23 mouse cellular contexts compared by ENCODE assay signal in genomic region chr14:87126076-87126639, GRCm38 (mm10). TPM values are rescaled to one million over a fixed set of nuclear protein-coding genes. Genes with fewer than 3 reads are reported as not detected.
DNase-seq lines count a peak whose midpoint lies in the region; ATAC-seq and TF ChIP-seq lines count a peak whose summit lies in the region.
"Had no signal": no experiment of that assay in that cellular context is flagged by ENCODE, and none has a peak within 500 bp of the region (broad histone marks: within the 10 kb centered on the region; RNA-seq: fewer than 3 reads in every experiment).

No protein-coding gene starts in this region.

- no peak overlapping the region for H3K27ac ChIP-seq in kidney, postnatal 0 days
- no peak overlapping the region for H3K27ac ChIP-seq in lung, embryonic 15.5 days
- H3K27ac ChIP-seq in midbrain, embryonic 11.5 days (ENCODE audit: low read depth, low read length): no peak overlapping the region
- no peak overlapping the region for H3K27ac ChIP-seq in midbrain, postnatal 0 days (ENCODE audit: low read depth, low read length)
- H3K27ac ChIP-seq in stomach, embryonic 16.5 days (ENCODE audit: low read length): no peak overlapping the region
- H3K27ac ChIP-seq: embryonic facial prominence, embryonic 10.5 days; embryonic facial prominence, embryonic 12.5 days; forebrain, embryonic 13.5 days had no signal

- no peak overlapping the region for H3K9ac ChIP-seq in kidney, postnatal 0 days (ENCODE audit: low read depth, low read length)
- no peak overlapping the region for H3K9ac ChIP-seq in lung, embryonic 15.5 days
- no peak overlapping the region for H3K9ac ChIP-seq in midbrain, embryonic 11.5 days (ENCODE audit: low read length)
- H3K9ac ChIP-seq in midbrain, postnatal 0 days (replicated peaks; ENCODE audit: low read length, poor library complexity, severe bottlenecking): no peak overlapping the region
- no peak overlapping the region for H3K9ac ChIP-seq in stomach, embryonic 16.5 days (ENCODE audit: low read length)
- H3K9ac ChIP-seq: embryonic facial prominence, embryonic 12.5 days; forebrain, embryonic 13.5 days had no signal

- H3K4me1 ChIP-seq in kidney, postnatal 0 days (replicated peaks; ENCODE audit: insufficient read depth, low read length): no peaks in the 10 kb centered on the region
- peaks cover 15% of the 10 kb centered on the region; the same call in 1 of the 2 replicates for H3K4me1 ChIP-seq in lung, embryonic 15.5 days
- peaks cover 2% of the 10 kb centered on the region; the same call in 1 of the 2 replicates for H3K4me1 ChIP-seq in midbrain, embryonic 11.5 days (ENCODE audit: control insufficient read depth, insufficient read depth, low read length)
- H3K4me1 ChIP-seq in midbrain, postnatal 0 days (ENCODE audit: insufficient read depth, low read length): no peaks in the 10 kb centered on the region
- H3K4me1 ChIP-seq in stomach, embryonic 16.5 days (ENCODE audit: control insufficient read depth, insufficient read depth, low read length): peaks cover 5% of the 10 kb centered on the region; the same call in 1 of the 2 replicates

- no peaks in the 10 kb centered on the region for H3K36me3 ChIP-seq in kidney, postnatal 0 days (ENCODE audit: insufficient read depth, low read length)
- H3K36me3 ChIP-seq in lung, embryonic 15.5 days: no peaks in the 10 kb centered on the region
- H3K36me3 ChIP-seq in midbrain, embryonic 11.5 days (ENCODE audit: control insufficient read depth, insufficient read depth, low read length): no peaks in the 10 kb centered on the region
- H3K36me3 ChIP-seq in midbrain, postnatal 0 days (ENCODE audit: insufficient read depth, low read length): no peaks in the 10 kb centered on the region
- H3K36me3 ChIP-seq in stomach, embryonic 16.5 days (ENCODE audit: control insufficient read depth, insufficient read depth, low read length): no peaks in the 10 kb centered on the region
- H3K36me3 ChIP-seq: embryonic facial prominence, embryonic 12.5 days had no signal

- TF ChIP-seq CTCF in kidney, postnatal 0 days (IDR thresholded peaks at IDR 0.05; ENCODE audit: low read depth): no peak
- no peak for TF ChIP-seq CTCF in midbrain, postnatal 0 days (IDR thresholded peaks at IDR 0.05)

- H3K4me2 ChIP-seq in kidney, postnatal 0 days (ENCODE audit: low read length): no peak overlapping the region
- no peak overlapping the region for H3K4me2 ChIP-seq in lung, embryonic 15.5 days
- no peak overlapping the region for H3K4me2 ChIP-seq in midbrain, embryonic 11.5 days
- no peak overlapping the region for H3K4me2 ChIP-seq in midbrain, postnatal 0 days (ENCODE audit: low read depth, low read length, poor library complexity, severe bottlenecking)
- H3K4me2 ChIP-seq in stomach, embryonic 16.5 days (ENCODE audit: low read depth, low read length): no peak overlapping the region
- H3K4me2 ChIP-seq: embryonic facial prominence, embryonic 12.5 days; forebrain, embryonic 13.5 days had no signal

- H3K27me3 ChIP-seq in kidney, postnatal 0 days (ENCODE audit: insufficient read depth, low read length): no peaks in the 10 kb centered on the region
- H3K27me3 ChIP-seq in lung, embryonic 15.5 days: no peaks in the 10 kb centered on the region
- H3K27me3 ChIP-seq in midbrain, embryonic 11.5 days (ENCODE audit: control insufficient read depth, insufficient read depth, low read length): no peaks in the 10 kb centered on the region
- H3K27me3 ChIP-seq in midbrain, postnatal 0 days (ENCODE audit: insufficient read depth, low read length): no peaks in the 10 kb centered on the region
- no peaks in the 10 kb centered on the region for H3K27me3 ChIP-seq in stomach, embryonic 16.5 days (ENCODE audit: control insufficient read depth, insufficient read depth, low read length)
- H3K27me3 ChIP-seq: CH12.LX; embryonic facial prominence, embryonic 12.5 days; forebrain, embryonic 13.5 days; Patski had no signal

- DNase-seq in kidney, postnatal 0 days (ENCODE audit: low spot score): peak; percentile 22
- no peak for DNase-seq in kidney, postnatal 25 days
- no peak for DNase-seq in lung, adult 18-20 months
- peak; percentile 72 for DNase-seq in midbrain, embryonic 11.5 days (ENCODE audit: low spot score, missing footprints)
- no peak for DNase-seq in midbrain, postnatal 0 days (ENCODE audit: low spot score)
- DNase-seq: adrenal gland, adult 8-10 months; adrenal gland, postnatal 14 days; adrenal gland, postnatal 36 days; cerebellum, adult 11-12 months; cerebellum, adult 2 months; cerebellum, adult 9-10 months; cerebellum, postnatal 10 days; cerebellum, postnatal 25 days had no signal

- H3K9me3 ChIP-seq in kidney, postnatal 0 days (replicated peaks; ENCODE audit: low read length): no peaks in the 10 kb centered on the region
- no peaks in the 10 kb centered on the region for H3K9me3 ChIP-seq in lung, embryonic 15.5 days
- no peaks in the 10 kb centered on the region for H3K9me3 ChIP-seq in midbrain, embryonic 11.5 days (ENCODE audit: control insufficient read depth, low read length)
- H3K9me3 ChIP-seq in midbrain, postnatal 0 days (ENCODE audit: low read length): no peaks in the 10 kb centered on the region
- no peaks in the 10 kb centered on the region for H3K9me3 ChIP-seq in stomach, embryonic 16.5 days (replicated peaks; ENCODE audit: control insufficient read depth, low read length)
- H3K9me3 ChIP-seq: embryonic facial prominence, embryonic 10.5 days; embryonic facial prominence, embryonic 12.5 days; forebrain, embryonic 13.5 days; G1E had no signal

- 62% methylated on average over 6 of the region's 6 CpGs for WGBS in kidney, postnatal 0 days
- WGBS in lung, embryonic 15.5 days: 42% methylated on average over 6 of the region's 6 CpGs
- 93% methylated on average over 6 of the region's 6 CpGs for WGBS in midbrain, embryonic 11.5 days
- 94% methylated on average over 6 of the region's 6 CpGs for WGBS in midbrain, postnatal 0 days
- WGBS in stomach, embryonic 16.5 days: 45% methylated on average over 6 of the region's 6 CpGs

- no peak overlapping the region for H3K4me3 ChIP-seq in kidney, postnatal 0 days (replicated peaks; ENCODE audit: low read depth, low read length)
- H3K4me3 ChIP-seq in lung, embryonic 15.5 days: no peak overlapping the region
- no peak overlapping the region for H3K4me3 ChIP-seq in midbrain, embryonic 11.5 days (ENCODE audit: low read depth, low read length)
- H3K4me3 ChIP-seq in midbrain, postnatal 0 days (ENCODE audit: low read depth, low read length): no peak overlapping the region
- no peak overlapping the region for H3K4me3 ChIP-seq in stomach, embryonic 16.5 days (replicated peaks; ENCODE audit: low read length)
- H3K4me3 ChIP-seq: embryonic facial prominence, embryonic 10.5 days; embryonic facial prominence, embryonic 12.5 days; forebrain, embryonic 13.5 days had no signal

- no peak for ATAC-seq in kidney, postnatal 0 days (replicated peaks; ENCODE audit: low FRiP score, low read depth)
- ATAC-seq in lung, embryonic 15.5 days (ENCODE audit: borderline replicate concordance, extremely low read depth, low FRiP score, low TSS enrichment): peak; percentile 71; the same call in 1 of the 2 replicates
- no peak for ATAC-seq in midbrain, embryonic 11.5 days (ENCODE audit: low FRiP score)
- no peak for ATAC-seq in midbrain, postnatal 0 days (ENCODE audit: low FRiP score)
- peak; percentile 62 for ATAC-seq in stomach, embryonic 16.5 days (ENCODE audit: insufficient read depth, low FRiP score)
- ATAC-seq: activated CD4-positive, CD25-positive, alpha-beta regulatory T cell, adult 4 months; CD4-positive, CD25-positive, alpha-beta regulatory T cell, adult 4 months; forebrain, embryonic 13.5 days; Patski had no signal

RNA-seq across cellular contexts. Expression of gene Diaph3, which starts 14.9 kb away (rescaled TPM):
- 2.9 and 3.1 TPM in 2 replicates for polyA plus RNA-seq in kidney, postnatal 0 days (2015; fragmentation: Nextera tagmentation; extraction: Ambion mirVana)
- 17.8 and 19.2 TPM in 2 replicates for polyA plus RNA-seq in lung, embryonic 15.5 days (2015; fragmentation: Nextera tagmentation; extraction: Ambion mirVana)
- 7.4 and 8.7 TPM in 2 replicates for polyA plus RNA-seq in midbrain, embryonic 11.5 days (2014; fragmentation: Nextera tagmentation; extraction: Ambion mirVana)
- 1.7 and 1.9 TPM in 2 replicates for total RNA-seq in midbrain, postnatal 0 days (2014; rRNA removed)
- 2.4 and 2.5 TPM in 2 replicates for polyA plus RNA-seq in midbrain, postnatal 0 days (2015; fragmentation: Nextera tagmentation; extraction: Ambion mirVana)
- 8.7 and 9.4 TPM in 2 replicates for polyA plus RNA-seq in stomach, embryonic 16.5 days (2015; fragmentation: Nextera tagmentation; extraction: Ambion mirVana)

Comparison
In these comparisons a context has a peak if more than half of its experiments do, and no peak if none do; other contexts are left out.
1. DNase-seq: peak in kidney, postnatal 0 days (single experiment) and midbrain, embryonic 11.5 days (single experiment); none in kidney, postnatal 25 days (0 of 2), lung, adult 18-20 months (0 of 2) and midbrain, postnatal 0 days (single experiment).
2. ATAC-seq: peak in lung, embryonic 15.5 days (single experiment) and stomach, embryonic 16.5 days (single experiment); none in kidney, postnatal 0 days (single experiment), midbrain, embryonic 11.5 days (single experiment) and midbrain, postnatal 0 days (single experiment).